Mouse (Mus musculus) layer of hippocampus, adult 8-10 months (tissue): Measurements from ENCODE around the gene Hspa4. TPM values are rescaled to one million over a fixed set of nuclear protein-coding genes. Genes with fewer than 3 reads are reported as not detected.

ENCODE experiments used
- DNase-seq, 2 experiments: peaks; one replicate each; pipeline ENCODE4 v3.0.0; 2022; ENCODE audit warnings: low spot score in 2 of 2
- total RNA-seq, 4 experiments: library from RNA; stranded (reverse); gene quantifications; 2 replicates each; pipeline ENCODE4 v1.2.4; 2022

Gene Hspa4
- total RNA-seq, 4 experiments from 2014 or later, result 148 to 190 (median 168) TPM

GRCm38 (mm10) chr11:53254428-53254827 lies 45.8 kb downstream of the Hspa4 start:
- no peak for DNase-seq

GRCm38 (mm10) chr11:53252186-53253119 lies 47.8 kb downstream of the Hspa4 start:
- DNase-seq, result no peak

- no peak for DNase-seq
Observed at GRCm38 (mm10) chr11:53250796-53251195, 49.5 kb downstream of the Hspa4 start.

GRCm38 (mm10) chr11:53249686-53250085 lies 50.6 kb downstream of the Hspa4 start:
- DNase-seq, result no peak

- DNase-seq, result no peak
Observed at GRCm38 (mm10) chr11:53245561-53245960, 54.7 kb downstream of the Hspa4 start.

- no peak for DNase-seq
Observed at GRCm38 (mm10) chr11:53243199-53243598, 57.1 kb downstream of the Hspa4 start.

GRCm38 (mm10) chr11:53233590-53233989 lies 66.7 kb downstream of the Hspa4 start:
- no peak for DNase-seq

GRCm38 (mm10) chr11:53231836-53232235 lies 68.4 kb downstream of the Hspa4 start:
- DNase-seq, result peak in 1 of 2 experiments; percentile 14

GRCm38 (mm10) chr11:53229011-53229410 lies 71.2 kb downstream of the Hspa4 start:
- DNase-seq, result peak; percentile 42 to 55

- DNase-seq, result no peak
Observed at GRCm38 (mm10) chr11:53210876-53211275, 89.4 kb downstream of the Hspa4 start.

Other genes with a start within 250 kb of the Hspa4 start
- gene Zcchc10, start 24.2 kb upstream of the Hspa4 start, total RNA-seq, result 10 to 100 TPM in 2 of 4 experiments, 1 to 10 TPM in 2; 9.6 to 17.5 (median 11.0) TPM
- gene Aff4, start 50.4 kb upstream of the Hspa4 start, total RNA-seq, result 100 to 1,000 TPM; 195 to 259 (median 219) TPM
- not detected for gene Leap2, start 122.7 kb upstream of the Hspa4 start, total RNA-seq
- gene Uqcrq, start 130.4 kb upstream of the Hspa4 start, total RNA-seq, result 100 to 1,000 TPM; 374 to 418 (median 397) TPM
- under 1 TPM; 0.69 to 0.96 (median 0.93) TPM for gene Gdf9, start 130.6 kb upstream of the Hspa4 start, total RNA-seq
- under 1 TPM; 0.12 to 0.33 (median 0.17) TPM for gene Gm10447, start 156.7 kb upstream of the Hspa4 start, total RNA-seq
- gene Shroom1, start 156.7 kb upstream of the Hspa4 start, total RNA-seq, result 1 to 10 TPM; 4.7 to 5.9 (median 5.1) TPM
- under 1 TPM in 1 of 4 experiments, not detected in 3; 0.69 TPM for gene Gm9837, start 170.0 kb upstream of the Hspa4 start, total RNA-seq
- 1 to 10 TPM; 1.8 to 4.9 (median 2.8) TPM for gene Gm9945, start 179.7 kb upstream of the Hspa4 start, total RNA-seq
- 100 to 1,000 TPM in 2 of 4 experiments, 10 to 100 TPM in 2; 91.6 to 119 (median 104) TPM for gene Sowaha, start 179.8 kb upstream of the Hspa4 start, total RNA-seq
- 100 to 1,000 TPM; 248 to 260 (median 255) TPM for gene Sept8, start 218.8 kb upstream of the Hspa4 start, total RNA-seq